Mouse (Mus musculus): ENCODE data around the gene Rusc1.
"Not testable (repeated sequence)": the region's sequence is repeated elsewhere in the genome, so short reads cannot be mapped to it uniquely, and the experiment has no call there.

Gene Rusc1

DNA sequence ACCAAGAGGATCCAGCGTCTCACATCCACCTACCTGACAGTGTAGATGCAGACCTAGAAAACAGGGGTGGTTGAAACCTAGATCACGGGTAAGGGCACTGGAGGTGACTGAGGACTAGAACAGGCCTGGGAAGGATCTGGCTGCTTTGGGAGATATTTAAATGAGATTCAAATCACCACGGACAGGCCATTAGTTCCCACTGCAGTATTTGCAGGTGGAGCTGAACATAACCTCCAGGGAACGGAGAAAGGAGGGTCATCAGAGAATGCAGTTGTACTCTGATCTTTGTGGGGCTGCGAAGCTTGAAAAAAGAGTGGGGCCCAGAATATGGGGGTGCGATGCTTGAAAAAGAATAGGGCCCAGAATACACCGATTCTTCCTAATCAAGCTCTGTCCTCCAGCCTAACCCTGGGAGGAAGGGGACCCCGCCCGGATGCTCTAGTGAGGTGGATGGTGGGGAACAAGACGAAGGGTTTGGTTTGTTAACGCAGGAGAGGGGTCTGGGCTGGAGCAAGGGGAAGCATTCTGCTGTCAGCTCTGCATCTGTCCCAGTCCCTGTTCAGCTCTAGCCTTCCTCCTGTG lies 511 bp downstream of the Rusc1 start:
- intact Hi-C loops (cut with DNase I), result no loop called here

DNA sequence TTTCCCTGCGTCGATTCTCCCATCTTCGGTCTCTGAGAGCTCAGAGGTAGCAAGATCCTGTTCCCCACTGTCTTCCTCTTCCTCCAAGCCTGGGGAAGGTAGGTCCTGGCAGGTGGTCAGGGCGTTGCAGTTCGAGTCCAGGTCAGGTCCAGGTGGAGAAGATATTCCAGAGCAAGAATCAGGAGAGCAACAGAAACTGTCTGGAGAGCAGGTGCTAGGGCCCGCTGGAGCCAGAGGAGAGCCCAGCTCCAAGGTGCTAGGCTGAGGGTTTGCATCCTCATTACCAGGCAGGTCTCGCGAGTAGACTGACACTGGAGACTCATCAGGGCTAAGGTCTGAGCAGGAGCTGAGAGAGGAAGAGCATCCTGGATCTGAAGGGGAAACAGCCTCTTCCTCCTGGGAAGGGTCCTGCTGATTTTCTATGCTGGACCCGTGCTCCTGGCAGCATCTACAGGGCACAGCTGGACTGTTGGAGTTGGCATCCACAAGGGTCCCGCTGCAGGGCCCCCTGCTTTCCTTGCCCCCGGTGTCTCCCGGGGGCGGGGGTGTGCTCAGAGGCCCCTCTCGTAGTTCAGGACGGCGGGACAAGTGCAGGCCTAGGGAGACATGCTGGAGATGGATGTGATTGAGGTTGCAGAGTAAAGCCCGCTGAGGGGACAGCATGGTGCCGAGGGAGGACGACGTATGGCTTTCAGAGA lies 1.2 kb downstream of the Rusc1 start:
- intact Hi-C loops (cut with DNase I), result no loop called here

DNA sequence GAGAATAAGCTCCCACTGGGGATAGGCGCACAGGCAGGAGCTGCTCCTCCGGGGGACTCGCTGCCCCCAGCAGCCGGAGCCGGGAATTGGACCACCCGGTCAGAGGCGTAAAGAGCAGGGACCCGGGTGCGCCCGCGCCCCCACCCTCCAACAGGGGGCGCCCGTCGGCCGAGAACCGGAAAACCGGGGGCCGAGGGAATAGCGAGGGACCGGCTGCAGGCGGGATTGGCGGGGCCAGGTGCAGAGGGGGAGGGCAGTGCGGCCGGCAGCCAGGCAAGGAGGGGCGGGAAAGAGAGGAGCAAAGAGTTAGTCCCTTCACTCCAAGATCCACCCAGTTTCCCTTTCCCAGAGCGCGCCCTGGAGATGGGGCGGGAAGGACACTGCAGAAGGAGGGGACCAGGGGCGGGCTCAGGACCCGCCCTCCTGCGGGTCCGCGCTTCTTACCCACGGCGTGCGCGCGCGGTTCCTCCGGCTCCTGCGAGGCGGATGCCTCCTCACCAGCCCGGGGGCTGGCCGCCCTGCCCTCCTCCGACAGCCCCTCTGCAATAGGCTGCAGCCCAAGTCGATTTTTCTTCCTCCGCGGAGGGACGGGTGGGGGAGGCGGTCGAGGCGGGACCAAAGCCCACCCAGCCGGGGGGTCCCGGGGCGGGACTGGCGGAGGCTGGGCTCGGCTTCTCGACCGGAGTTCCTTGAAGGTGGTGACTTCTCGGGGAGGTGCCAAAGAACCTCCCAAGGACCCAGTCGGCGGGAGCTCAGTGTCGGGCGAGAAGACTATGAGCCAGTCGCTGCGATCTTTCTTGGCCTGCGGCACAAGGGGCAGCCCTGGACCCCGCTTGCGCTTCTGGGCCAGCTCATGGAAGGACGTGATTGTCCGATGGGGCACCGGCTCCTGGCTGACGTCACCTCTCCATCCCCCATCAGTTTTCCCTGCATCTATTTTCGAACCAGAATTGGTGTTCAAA lies 2.1 kb downstream of the Rusc1 start:
- intact Hi-C loops (cut with DNase I), result no loop called here

DNA sequence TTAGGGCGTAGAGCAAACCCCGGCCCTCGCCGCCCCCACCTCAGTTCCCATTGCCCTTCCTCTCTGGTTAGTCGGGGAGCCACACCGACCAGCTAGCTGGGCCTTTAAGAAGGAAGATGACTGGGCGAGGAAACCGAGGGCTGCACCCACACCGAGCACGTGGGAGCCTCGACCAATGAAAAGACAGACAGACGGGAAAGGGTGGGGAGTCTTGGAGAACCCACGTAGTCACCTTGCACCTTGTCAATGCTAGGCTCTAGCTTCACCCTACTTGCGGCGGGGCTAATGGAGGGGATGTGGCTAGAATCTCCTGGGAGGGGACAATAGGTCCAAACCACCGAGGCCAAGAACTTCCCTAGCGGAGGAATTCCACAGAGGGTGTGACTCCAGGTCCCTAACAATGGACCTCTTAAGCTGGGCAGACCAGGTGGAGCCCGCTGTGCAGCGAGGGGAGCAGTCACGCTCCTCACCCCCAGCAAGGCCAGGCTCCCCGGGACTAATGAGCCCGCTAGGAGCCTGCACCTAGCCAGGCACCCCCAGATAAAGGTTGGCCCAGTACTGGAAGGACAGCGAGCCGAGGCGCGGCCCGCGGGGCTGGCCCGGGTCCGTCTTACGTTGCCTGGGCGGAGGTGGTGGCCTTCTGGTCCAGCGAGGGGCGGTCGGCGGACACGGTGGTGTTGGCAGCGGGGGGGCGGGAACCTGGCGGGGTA lies 3.1 kb downstream of the Rusc1 start:
- intact Hi-C loops (cut with DNase I), result no loop called here

DNA sequence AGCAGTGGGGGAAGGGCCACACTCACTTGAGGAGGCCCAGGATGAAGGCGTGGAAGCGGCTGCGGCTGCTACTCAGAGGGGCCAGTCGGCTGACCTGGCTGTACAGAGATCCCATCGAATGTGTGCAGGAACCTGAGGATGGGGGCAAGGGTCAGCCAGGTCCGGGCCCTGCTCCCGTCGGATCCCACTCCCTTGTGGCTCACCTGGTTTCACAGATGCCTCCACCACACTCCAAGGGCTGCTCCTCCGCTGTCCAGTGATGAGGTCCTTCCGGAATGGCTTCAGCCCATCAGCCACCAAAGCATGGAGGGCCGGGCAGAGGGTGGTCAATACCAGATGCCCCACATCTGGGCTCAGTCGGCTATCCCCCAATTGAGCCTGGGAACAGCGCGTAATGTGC lies 4.1 kb downstream of the Rusc1 start:
- intact Hi-C loops (cut with DNase I), result no loop called here

DNA sequence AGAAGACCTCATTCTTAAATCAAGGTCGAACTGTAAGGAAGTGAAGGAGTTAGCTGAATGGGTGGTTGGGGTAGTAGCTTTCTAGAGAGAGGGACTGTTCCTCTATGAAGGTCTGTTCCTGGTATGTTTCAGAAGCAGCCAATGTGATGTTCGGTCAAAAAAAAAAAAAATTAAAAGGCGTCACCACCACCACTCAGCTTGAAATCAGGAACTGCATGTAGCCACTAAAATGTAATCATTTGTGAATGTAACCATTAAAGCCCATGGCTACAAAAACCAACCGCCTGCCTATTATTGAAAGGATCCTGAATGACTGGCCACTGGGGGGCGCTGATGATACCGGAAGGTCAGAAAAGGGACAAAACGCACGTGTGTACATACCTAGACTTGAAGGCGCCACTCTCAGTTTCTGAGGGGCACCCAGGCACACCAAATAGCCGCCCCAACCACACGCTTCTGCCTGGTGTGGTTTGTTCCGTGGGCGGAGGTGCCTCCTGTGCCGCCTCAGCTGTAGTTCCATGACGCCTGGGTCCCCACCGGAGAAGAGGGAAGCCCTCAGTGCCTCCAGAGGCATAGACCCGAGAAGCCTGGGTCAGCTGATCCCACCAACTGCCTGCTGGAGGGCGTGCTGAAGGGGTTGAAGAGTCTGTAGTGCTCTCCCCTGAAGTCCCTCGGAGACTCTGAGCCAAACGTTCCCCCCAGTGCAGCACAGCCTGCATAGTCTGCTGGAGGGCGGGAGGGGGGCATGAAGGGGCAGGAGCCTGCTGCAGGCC lies 5.6 kb downstream of the Rusc1 start:
- intact Hi-C loops (cut with DNase I), result no loop called here

DNA sequence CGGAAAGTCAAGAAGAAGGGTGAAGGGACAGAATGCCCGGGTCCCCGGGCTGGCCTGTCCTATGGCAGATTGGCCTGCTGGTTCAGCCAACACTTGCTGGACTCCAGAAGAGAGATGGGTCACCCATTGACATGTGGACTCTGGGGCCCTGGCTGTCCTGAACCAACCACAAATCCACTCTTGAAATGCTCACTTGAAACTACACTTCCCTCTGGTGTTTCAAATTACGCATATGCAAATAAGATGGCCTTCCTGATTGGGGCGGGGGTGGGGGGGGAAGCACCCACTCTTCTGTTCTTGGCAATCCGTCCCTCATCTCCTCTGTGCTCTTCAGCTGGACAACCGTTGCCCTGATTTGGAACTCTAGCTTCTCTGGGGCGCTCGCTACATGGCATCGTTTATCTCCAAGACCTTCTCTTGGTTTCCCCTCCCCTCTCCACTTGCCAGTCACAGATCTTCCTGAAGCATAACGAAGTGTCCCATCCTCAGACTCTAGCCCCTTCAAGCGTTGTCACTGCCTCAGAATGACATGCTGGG lies 8.4 kb downstream of the Rusc1 start:
- intact Hi-C loops (cut with DNase I), result no loop called here

DNA sequence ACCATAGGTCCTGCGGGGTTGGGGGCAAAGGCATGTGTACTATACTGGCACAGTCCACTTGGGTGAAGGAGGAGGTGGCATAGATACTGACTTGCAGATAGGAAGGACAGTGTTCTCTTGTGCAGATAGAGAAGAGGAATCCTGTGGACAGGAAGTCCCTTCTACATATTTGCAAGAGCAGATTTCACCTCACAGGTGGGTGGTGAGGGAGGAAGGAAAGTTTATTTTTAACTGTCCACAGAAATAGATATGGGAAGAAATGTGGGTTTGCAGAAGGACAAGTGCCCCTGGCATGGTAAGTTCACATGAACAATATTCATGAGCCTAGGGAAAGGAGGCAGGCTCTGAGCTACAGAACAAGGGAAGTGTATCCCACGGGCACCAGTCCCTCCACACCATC lies 9.0 kb downstream of the Rusc1 start:
- intact Hi-C loops (cut with DNase I), result no loop called here

DNA sequence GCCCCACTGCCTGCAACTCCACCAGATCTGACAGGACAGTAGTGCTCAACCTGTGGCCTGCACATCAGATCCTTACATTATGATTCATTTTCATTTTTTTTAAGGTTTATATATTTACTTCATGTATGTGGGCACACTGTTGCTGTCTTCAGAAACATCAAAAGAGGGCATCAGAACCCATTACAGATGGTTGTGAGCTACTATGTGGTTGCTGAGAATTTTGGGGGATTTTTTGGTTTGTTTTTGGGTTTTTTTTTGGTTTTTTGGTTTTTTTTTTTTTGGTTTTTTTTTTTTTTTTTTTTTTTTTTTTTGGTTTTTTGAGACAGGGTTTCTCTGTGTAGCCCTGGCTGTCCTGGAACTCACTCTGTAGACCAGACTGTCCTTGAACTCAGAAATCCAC lies 10.8 kb downstream of the Rusc1 start:
- intact Hi-C loops (cut with DNase I), result not testable (repeated sequence)

DNA sequence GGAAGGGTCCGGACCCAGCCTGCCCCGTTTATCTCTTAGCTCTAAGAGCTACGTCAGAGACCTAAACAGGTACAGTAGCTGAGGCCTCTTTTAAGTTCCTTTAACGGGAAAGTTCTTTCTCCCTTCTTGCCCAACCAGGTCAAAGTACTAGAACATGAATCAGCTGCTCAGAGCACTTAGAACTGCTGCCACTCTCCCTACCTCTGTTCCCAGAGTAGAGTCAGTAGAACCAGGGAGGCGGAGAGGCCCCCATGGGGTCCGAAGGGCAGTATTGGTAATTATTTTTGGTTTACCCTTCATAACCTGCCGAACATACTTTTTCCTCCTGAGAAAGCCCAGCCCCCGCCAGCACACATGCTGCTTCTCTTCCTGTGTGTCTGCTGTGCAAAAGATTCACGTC lies 15.7 kb downstream of the Rusc1 start:
- intact Hi-C loops (cut with DNase I), result no loop called here

DNA sequence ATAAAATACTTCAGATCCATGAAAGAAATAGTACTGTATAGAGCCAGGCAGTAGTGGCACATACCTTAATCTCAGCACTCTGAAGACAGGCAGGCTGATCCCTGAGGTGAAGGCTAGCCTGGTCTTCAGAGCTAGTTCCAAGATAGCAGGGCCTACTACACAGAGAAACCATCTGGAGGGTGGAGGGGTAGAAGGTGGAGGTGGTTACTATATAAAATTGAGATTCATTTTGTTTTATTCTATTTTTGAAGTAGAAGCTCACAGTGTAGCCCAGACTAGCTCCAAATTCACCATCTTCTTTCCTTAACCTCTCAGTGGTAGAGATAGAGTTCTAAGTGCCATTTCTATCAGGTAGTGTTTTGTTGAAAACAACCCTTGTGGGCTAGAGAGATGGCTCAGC lies 25.8 kb downstream of the Rusc1 start:
- intact Hi-C loops (cut with DNase I), result no loop called here

DNA sequence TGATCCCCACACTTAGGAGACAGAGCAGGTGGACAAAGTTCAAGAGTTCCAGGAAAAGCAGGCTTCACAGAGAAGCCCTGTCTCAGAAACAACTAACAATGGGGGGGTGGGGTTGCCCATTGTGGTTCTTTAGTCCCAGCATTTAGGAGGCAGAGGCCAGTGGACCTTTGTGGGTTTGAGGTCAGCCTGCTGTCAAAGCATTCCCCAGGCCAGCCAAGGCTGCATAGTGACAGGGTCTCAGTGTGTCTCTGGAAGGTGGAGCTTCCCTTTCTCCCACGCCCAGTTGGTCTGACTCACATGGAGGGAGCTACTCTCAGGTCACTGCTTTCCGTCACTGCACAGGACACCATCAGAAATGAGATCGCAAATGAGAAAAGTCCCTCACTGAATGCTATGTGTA lies 31.4 kb downstream of the Rusc1 start:
- intact Hi-C loops (cut with DNase I), result no loop called here

DNA sequence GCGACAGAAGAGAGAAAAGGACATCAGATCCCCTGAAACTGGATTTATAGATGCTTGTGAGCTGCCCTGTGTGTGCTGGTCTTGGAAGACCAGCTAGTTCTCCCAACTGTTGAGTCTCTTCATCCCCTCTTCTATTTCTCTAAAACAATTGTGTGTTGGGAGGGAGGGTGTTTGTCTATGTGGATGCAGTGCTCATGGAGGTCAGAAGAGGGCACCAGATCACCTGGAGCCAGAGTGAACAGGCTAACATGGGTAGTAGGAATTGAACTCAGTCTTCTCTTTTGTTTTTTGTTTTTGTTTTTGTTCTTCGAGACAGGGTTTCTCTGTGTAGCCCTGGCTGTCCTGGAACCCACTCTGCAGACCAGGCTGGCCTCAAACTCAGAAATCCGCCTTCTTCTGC lies 34.3 kb downstream of the Rusc1 start:
- intact Hi-C loops (cut with DNase I), result no loop called here

DNA sequence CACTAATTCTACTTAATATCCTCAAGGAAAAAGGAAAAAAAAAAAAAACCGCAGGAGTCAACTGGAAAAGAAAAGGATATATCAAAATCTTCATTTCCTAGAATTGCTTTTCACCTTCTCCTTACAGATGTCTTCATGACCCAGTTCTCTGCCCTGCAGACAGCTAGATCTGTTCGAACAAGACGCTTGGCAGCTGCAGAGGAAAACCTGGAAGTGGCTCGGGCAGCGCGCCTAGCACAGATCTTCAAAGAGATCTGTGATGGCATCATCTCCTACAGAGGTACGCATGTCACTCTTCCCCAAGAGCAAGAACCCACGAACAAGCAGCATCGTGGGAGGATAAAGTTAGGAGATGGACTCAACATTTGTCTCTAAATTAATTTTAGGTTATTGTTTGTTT lies 34.8 kb downstream of the Rusc1 start:
- intact Hi-C loops (cut with DNase I), result no loop called here

DNA sequence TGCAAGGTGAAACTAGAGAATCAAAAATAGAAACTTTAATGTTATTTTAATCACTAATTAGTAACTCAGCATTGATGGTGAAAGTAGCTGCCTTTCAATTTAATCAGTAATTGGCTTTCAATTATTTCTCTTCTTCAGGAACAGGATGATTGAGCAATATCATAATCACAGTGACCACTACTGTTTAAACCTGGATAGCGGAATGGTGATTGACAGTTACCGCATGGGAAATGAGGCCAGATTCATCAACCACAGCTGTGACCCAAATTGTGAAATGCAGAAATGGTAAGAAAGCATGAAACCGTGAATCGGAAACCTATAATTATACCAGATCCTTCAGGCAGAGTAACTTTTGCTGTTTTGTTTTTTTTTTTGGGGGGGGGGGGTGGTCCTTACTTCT lies 49.8 kb downstream of the Rusc1 start:
- intact Hi-C loops (cut with DNase I), result loop anchor here (10.0 kb wide), 1 partner anchor 339 kb away; no protein-coding TSS in a partner anchor
